ENCODE assay signal across 29 mouse cellular contexts in genomic region chr17:75333759-75334158, GRCm38 (mm10).
DNase-seq lines count a peak whose midpoint lies in the region; ATAC-seq and TF ChIP-seq lines count a peak whose summit lies in the region.
"Had no signal": no experiment of that assay in that cellular context is flagged by ENCODE, and none has a peak within 500 bp of the region (broad histone marks: within the 10 kb centered on the region; RNA-seq: fewer than 3 reads in every experiment).

No protein-coding gene starts in this region.

- DNase-seq in heart, adult 11 months, result peak; percentile 77
- DNase-seq in heart, postnatal 14 days, result no peak
- DNase-seq in kidney, postnatal 10 days, result no peak
- no peak for DNase-seq in adrenal gland, adult (ENCODE audit: inconsistent age in 2 of 2, low spot score in 1 of 2)
- DNase-seq: adrenal gland, adult 8-10 months; adrenal gland, postnatal 14 days; adrenal gland, postnatal 36 days; B cell, adult 2 months; cerebellum, adult 11-12 months; cerebellum, adult 2 months; cerebellum, adult 9-10 months; cerebellum, postnatal 10 days; cerebellum, postnatal 25 days; embryo, embryonic 11 days had no signal

- intact Hi-C loops in heart, postnatal 14 days (cut with DNase I), result no loop called here

- 81% methylated on average over 13 of the region's 13 CpGs for WGBS in intestine, embryonic 15.5 days
- 63% methylated on average over 13 of the region's 13 CpGs for WGBS in intestine, postnatal 0 days
- 79% methylated on average over 13 of the region's 13 CpGs for WGBS in intestine, embryonic 16.5 days

- H3K9ac ChIP-seq in intestine, embryonic 15.5 days, result no peak overlapping the region
- H3K9ac ChIP-seq in intestine, postnatal 0 days (ENCODE audit: low read depth, low read length), result no peak overlapping the region
- no peak overlapping the region for H3K9ac ChIP-seq in intestine, embryonic 16.5 days (ENCODE audit: low read depth, low read length)
- H3K9ac ChIP-seq: embryonic facial prominence, embryonic 13.5 days; embryonic facial prominence, embryonic 15.5 days; forebrain, embryonic 12.5 days had no signal

- 0 out of 2 replicates have a peak, but pooled peaks have one; percentile 39 for ATAC-seq in intestine, embryonic 15.5 days
- no peak for ATAC-seq in intestine, postnatal 0 days
- ATAC-seq in intestine, embryonic 16.5 days, result peak; percentile 71
- ATAC-seq: activated CD4-positive, CD25-positive, alpha-beta regulatory T cell, adult 4 months; CD4-positive, CD25-positive, alpha-beta regulatory T cell, adult 4 months; forebrain, embryonic 14.5 days; forebrain, embryonic 16.5 days; Patski had no signal

- H3K4me1 ChIP-seq in intestine, embryonic 15.5 days (replicated peaks), result no peaks in the 10 kb centered on the region
- no peaks in the 10 kb centered on the region for H3K4me1 ChIP-seq in intestine, postnatal 0 days (replicated peaks; ENCODE audit: control insufficient read depth, insufficient read depth, low read length)
- H3K4me1 ChIP-seq in intestine, embryonic 16.5 days (ENCODE audit: control insufficient read depth, insufficient read depth, low read length), result no peaks in the 10 kb centered on the region
- H3K4me1 ChIP-seq: forebrain, embryonic 10.5 days; forebrain, embryonic 12.5 days had no signal

- no peak overlapping the region for H3K27ac ChIP-seq in intestine, embryonic 15.5 days
- no peak overlapping the region for H3K27ac ChIP-seq in intestine, postnatal 0 days (ENCODE audit: low read depth, low read length)
- H3K27ac ChIP-seq in intestine, embryonic 16.5 days (ENCODE audit: low read length), result no peak overlapping the region
- H3K27ac ChIP-seq: embryonic facial prominence, embryonic 13.5 days; embryonic facial prominence, embryonic 15.5 days; forebrain, embryonic 10.5 days; forebrain, embryonic 12.5 days had no signal

- H3K4me3 ChIP-seq in intestine, embryonic 15.5 days (replicated peaks), result no peak overlapping the region
- H3K4me3 ChIP-seq in intestine, postnatal 0 days (ENCODE audit: low read depth, low read length), result no peak overlapping the region
- no peak overlapping the region for H3K4me3 ChIP-seq in intestine, embryonic 16.5 days (ENCODE audit: low read length)
- H3K4me3 ChIP-seq: embryonic facial prominence, embryonic 13.5 days; embryonic facial prominence, embryonic 15.5 days; erythroblast, embryonic 14.5 days; forebrain, embryonic 10.5 days; forebrain, embryonic 12.5 days had no signal

- no peaks in the 10 kb centered on the region for H3K36me3 ChIP-seq in intestine, embryonic 15.5 days
- no peaks in the 10 kb centered on the region for H3K36me3 ChIP-seq in intestine, postnatal 0 days (ENCODE audit: control insufficient read depth, insufficient read depth)
- no peaks in the 10 kb centered on the region for H3K36me3 ChIP-seq in intestine, embryonic 16.5 days (ENCODE audit: control insufficient read depth, insufficient read depth, low read length)
- H3K36me3 ChIP-seq: forebrain, embryonic 10.5 days; forebrain, embryonic 12.5 days; G1E had no signal

- no peak for TF ChIP-seq CTCF in intestine, postnatal 0 days (IDR thresholded peaks at IDR 0.05; ENCODE audit: low read depth)

- no peaks in the 10 kb centered on the region for H3K27me3 ChIP-seq in intestine, embryonic 15.5 days (replicated peaks)
- H3K27me3 ChIP-seq in intestine, postnatal 0 days (replicated peaks; ENCODE audit: control insufficient read depth, insufficient read depth, low read length), result no peaks in the 10 kb centered on the region
- H3K27me3 ChIP-seq in intestine, embryonic 16.5 days (replicated peaks; ENCODE audit: control insufficient read depth, insufficient read depth, low read length), result no peaks in the 10 kb centered on the region
- H3K27me3 ChIP-seq: CH12.LX; embryonic facial prominence, embryonic 13.5 days; embryonic facial prominence, embryonic 15.5 days; forebrain, embryonic 12.5 days; Patski had no signal

- H3K4me2 ChIP-seq in intestine, embryonic 15.5 days (replicated peaks), result no peak overlapping the region
- H3K4me2 ChIP-seq in intestine, postnatal 0 days (replicated peaks; ENCODE audit: low read depth), result no peak overlapping the region
- H3K4me2 ChIP-seq in intestine, embryonic 16.5 days (ENCODE audit: low read depth, low read length), result no peak overlapping the region
- H3K4me2 ChIP-seq: embryonic facial prominence, embryonic 13.5 days; embryonic facial prominence, embryonic 15.5 days; forebrain, embryonic 12.5 days had no signal

- no peaks in the 10 kb centered on the region for H3K9me3 ChIP-seq in intestine, embryonic 15.5 days
- no peaks in the 10 kb centered on the region for H3K9me3 ChIP-seq in intestine, postnatal 0 days (ENCODE audit: control insufficient read depth)
- no peaks in the 10 kb centered on the region for H3K9me3 ChIP-seq in intestine, embryonic 16.5 days (ENCODE audit: control insufficient read depth, low read length)
- H3K9me3 ChIP-seq: embryonic facial prominence, embryonic 13.5 days; embryonic facial prominence, embryonic 15.5 days; forebrain, embryonic 10.5 days; forebrain, embryonic 12.5 days had no signal
